Comparison of ENCODE assay signal across 32 mouse cellular contexts in genomic region chr7:6381431-6381830, GRCm38 (mm10). TPM values are rescaled to one million over a fixed set of nuclear protein-coding genes. Genes with fewer than 3 reads are reported as not detected.
DNase-seq lines count a peak whose midpoint lies in the region; ATAC-seq and TF ChIP-seq lines count a peak whose summit lies in the region.
"Had no signal": no experiment of that assay in that cellular context is flagged by ENCODE, and none has a peak within 500 bp of the region (broad histone marks: within the 10 kb centered on the region; RNA-seq: fewer than 3 reads in every experiment).

No protein-coding gene starts in this region.

- TF ChIP-seq CTCF in gastrocnemius, adult 2 months (IDR thresholded peaks at IDR 0.05), result peak; percentile 19; the same call in 1 of the 2 replicates
- peak; percentile 26; the same call in 1 of the 2 replicates for TF ChIP-seq CTCF in liver, postnatal 0 days (IDR thresholded peaks at IDR 0.05; ENCODE audit: low read depth)

- no peaks in the 10 kb centered on the region for H3K36me3 ChIP-seq in liver, postnatal 0 days (replicated peaks; ENCODE audit: insufficient read depth, low read length)
- H3K36me3 ChIP-seq in hindbrain, embryonic 13.5 days, result peaks cover 20% of the 10 kb centered on the region
- H3K36me3 ChIP-seq: embryonic facial prominence, embryonic 12.5 days; liver, embryonic 12.5 days; lung, embryonic 15.5 days had no signal

- intact Hi-C loops in gastrocnemius, adult 2 months (cut with DNase I), result no loop called here
- intact Hi-C loops in gastrocnemius, postnatal 14 days (cut with DNase I; ENCODE audit: low total_unique reads), result no loop called here

- 79% methylated on average over 2 of the region's 2 CpGs for WGBS in liver, postnatal 0 days (ENCODE audit: insufficient replicate concordance)
- WGBS in hindbrain, embryonic 13.5 days, result 86% methylated on average over 2 of the region's 2 CpGs

- H3K4me1 ChIP-seq in liver, postnatal 0 days (ENCODE audit: insufficient read depth), result peaks cover 14% of the 10 kb centered on the region
- H3K4me1 ChIP-seq in hindbrain, embryonic 13.5 days (replicated peaks), result peaks cover 20% of the 10 kb centered on the region

- no peak overlapping the region for H3K4me3 ChIP-seq in gastrocnemius, adult 2 months
- no peak overlapping the region for H3K4me3 ChIP-seq in liver, postnatal 0 days (ENCODE audit: low read depth, low read length)
- no peak overlapping the region for H3K4me3 ChIP-seq in hindbrain, embryonic 13.5 days
- H3K4me3 ChIP-seq: limb, embryonic 12.5 days; liver, embryonic 12.5 days; lung, embryonic 15.5 days had no signal

- no peak overlapping the region for H3K4me2 ChIP-seq in liver, postnatal 0 days (ENCODE audit: low read depth, low read length)
- no peak overlapping the region for H3K4me2 ChIP-seq in hindbrain, embryonic 13.5 days

- TF ChIP-seq EP300 in liver, postnatal 0 days (IDR thresholded peaks at IDR 0.05; ENCODE audit: low read depth), result no peak

- H3K9me3 ChIP-seq in liver, postnatal 0 days (ENCODE audit: low read length), result no peaks in the 10 kb centered on the region
- no peaks in the 10 kb centered on the region for H3K9me3 ChIP-seq in hindbrain, embryonic 13.5 days
- H3K9me3 ChIP-seq: embryonic facial prominence, embryonic 12.5 days; heart, embryonic 10.5 days; kidney, embryonic 15.5 days; limb, embryonic 12.5 days; liver, embryonic 12.5 days; lung, embryonic 15.5 days; midbrain, embryonic 10.5 days; neural tube, embryonic 15.5 days had no signal

- H3K27ac ChIP-seq in gastrocnemius, adult 2 months, result no peak overlapping the region
- no peak overlapping the region for H3K27ac ChIP-seq in liver, postnatal 0 days (ENCODE audit: low read depth)
- no peak overlapping the region for H3K27ac ChIP-seq in hindbrain, embryonic 13.5 days
- H3K27ac ChIP-seq: embryonic facial prominence, embryonic 12.5 days; heart, embryonic 10.5 days; kidney, embryonic 15.5 days; limb, embryonic 12.5 days; liver, embryonic 12.5 days; lung, embryonic 15.5 days; neural tube, embryonic 15.5 days had no signal

- H3K9ac ChIP-seq in liver, postnatal 0 days (replicated peaks), result no peak overlapping the region
- no peak overlapping the region for H3K9ac ChIP-seq in hindbrain, embryonic 13.5 days
- H3K9ac ChIP-seq: embryonic facial prominence, embryonic 12.5 days; forebrain, postnatal 0 days; kidney, embryonic 15.5 days; limb, embryonic 12.5 days; liver, embryonic 12.5 days; lung, embryonic 15.5 days; neural tube, embryonic 15.5 days had no signal

- no peaks in the 10 kb centered on the region for H3K27me3 ChIP-seq in liver, postnatal 0 days (ENCODE audit: insufficient read depth, low read length)
- H3K27me3 ChIP-seq in hindbrain, embryonic 13.5 days, result no peaks in the 10 kb centered on the region
- H3K27me3 ChIP-seq: embryonic facial prominence, embryonic 12.5 days; kidney, embryonic 15.5 days; limb, embryonic 12.5 days; liver, embryonic 12.5 days; lung, embryonic 15.5 days; neural tube, embryonic 15.5 days had no signal

- ATAC-seq in liver, postnatal 0 days, result no peak
- no peak for ATAC-seq in hindbrain, embryonic 13.5 days (ENCODE audit: low FRiP score)
- ATAC-seq: forebrain, postnatal 0 days; hindbrain, embryonic 16.5 days; intestine, embryonic 16.5 days; liver, embryonic 12.5 days had no signal

- DNase-seq in gastrocnemius, adult 2 months, result no peak
- DNase-seq in gastrocnemius, postnatal 14 days, result no peak
- DNase-seq in liver, postnatal 0 days, result no peak
- no peak for DNase-seq in liver
- peak; percentile 27 for DNase-seq in 3T3-L1 (ENCODE audit: low read depth, low spot score)
- peak; percentile 42 for DNase-seq in R1 (ENCODE audit: low read depth, low spot score)
- DNase-seq in lung, postnatal 10 days, result no peak
- DNase-seq: adrenal gland, postnatal 36 days; cerebellum, adult 11 months; cerebellum, postnatal 10 days; forebrain, postnatal 0 days; gastrocnemius, postnatal 36 days; heart, postnatal 4 days; kidney, postnatal 4 days; right cerebral cortex, postnatal 25 days; spleen, adult 18-20 months; thymus, postnatal 25 days had no signal

RNA-seq across cellular contexts. Expression of gene Zfp28, which starts 1.7 kb away (rescaled TPM):
- 1 to 10 TPM in 1 of 2 experiments, under 1 TPM in 1; 0.75 to 1.2 TPM for total RNA-seq in gastrocnemius, adult 2 months (2021)
- 1 to 10 TPM; 1.9 to 2.2 TPM for total RNA-seq in gastrocnemius, postnatal 14 days (2021)
- polyA plus RNA-seq in liver, postnatal 0 days (2015; fragmentation: Nextera tagmentation; extraction: Ambion mirVana), result 0.75 and 0.86 TPM in 2 replicates
- 16.2 and 17.0 TPM in 2 replicates for polyA plus RNA-seq in hindbrain, embryonic 13.5 days (2015; fragmentation: Nextera tagmentation; extraction: Ambion mirVana)

RNA-seq across cellular contexts. Expression of gene Smim17, which starts 17.1 kb away (rescaled TPM):
- total RNA-seq in gastrocnemius, adult 2 months (2021), result under 1 TPM; 0.45 to 0.77 TPM
- total RNA-seq in gastrocnemius, postnatal 14 days (2021), result under 1 TPM in 1 of 2 experiments, not detected in 1; 0.33 TPM
- not detected in 2 replicates for polyA plus RNA-seq in liver, postnatal 0 days (2015; fragmentation: Nextera tagmentation; extraction: Ambion mirVana)
- polyA plus RNA-seq in hindbrain, embryonic 13.5 days (2015; fragmentation: Nextera tagmentation; extraction: Ambion mirVana), result 3.7 and 4.2 TPM in 2 replicates
- total RNA-seq: heart, postnatal 4 days had no signal
- polyA plus RNA-seq: liver, embryonic 12.5 days; lung, embryonic 15.5 days had no signal

RNA-seq across cellular contexts. Expression of gene Zfp78, which starts 18.4 kb away (rescaled TPM):
- 1 to 10 TPM; 2.1 to 2.4 TPM for total RNA-seq in gastrocnemius, adult 2 months (2021)
- total RNA-seq in gastrocnemius, postnatal 14 days (2021), result 1 to 10 TPM in 1 of 2 experiments, under 1 TPM in 1; 0.82 to 1.7 TPM
- 0.25 and 0.46 TPM in 2 replicates for polyA plus RNA-seq in liver, postnatal 0 days (2015; fragmentation: Nextera tagmentation; extraction: Ambion mirVana)
- 3.6 and 4.2 TPM in 2 replicates for polyA plus RNA-seq in hindbrain, embryonic 13.5 days (2015; fragmentation: Nextera tagmentation; extraction: Ambion mirVana)

RNA-seq across cellular contexts. Expression of gene Gm20715, which starts 28.6 kb away (rescaled TPM):
- total RNA-seq in gastrocnemius, adult 2 months (2021), result not detected
- total RNA-seq in gastrocnemius, postnatal 14 days (2021), result not detected
- not detected in 2 replicates for polyA plus RNA-seq in liver, postnatal 0 days (2015; fragmentation: Nextera tagmentation; extraction: Ambion mirVana)
- 0.09 TPM in 2 replicates for polyA plus RNA-seq in hindbrain, embryonic 13.5 days (2015; fragmentation: Nextera tagmentation; extraction: Ambion mirVana)
- total RNA-seq: adrenal gland, adult 18-20 months; adrenal gland, postnatal 36 days; gastrocnemius, postnatal 36 days; heart, postnatal 4 days had no signal
- polyA plus RNA-seq: C2C12; embryonic facial prominence, embryonic 12.5 days; forebrain, embryonic 11.5 days; forebrain, postnatal 0 days; heart, embryonic 10.5 days; heart, embryonic 16.5 days; hindbrain, embryonic 16.5 days; intestine, embryonic 16.5 days; kidney, embryonic 15.5 days; limb, embryonic 12.5 days; liver, embryonic 12.5 days; midbrain, embryonic 10.5 days; neural tube, embryonic 15.5 days had no signal

RNA-seq across cellular contexts. Expression of gene Gm3854, which starts 37.9 kb away (rescaled TPM):
- total RNA-seq in gastrocnemius, adult 2 months (2021), result under 1 TPM; 0.45 to 0.51 TPM
- under 1 TPM; 0.06 to 0.11 TPM for total RNA-seq in gastrocnemius, postnatal 14 days (2021)
- 0.06 TPM in 1 of 2 replicates, not detected in the other for polyA plus RNA-seq in liver, postnatal 0 days (2015; fragmentation: Nextera tagmentation; extraction: Ambion mirVana)
- 6.7 and 9.0 TPM in 2 replicates for polyA plus RNA-seq in hindbrain, embryonic 13.5 days (2015; fragmentation: Nextera tagmentation; extraction: Ambion mirVana)

Comparison
In these comparisons a context has a peak if more than half of its experiments do, and no peak if none do; other contexts are left out.
1. DNase-seq: peak in 3T3-L1 (single experiment) and R1 (single experiment); none in gastrocnemius, adult 2 months (single experiment), gastrocnemius, postnatal 14 days (single experiment), liver, postnatal 0 days (single experiment), liver (single experiment) and lung, postnatal 10 days (single experiment).